ENCODE assay signal across 16 mouse cellular contexts in the genomic region with DNA sequence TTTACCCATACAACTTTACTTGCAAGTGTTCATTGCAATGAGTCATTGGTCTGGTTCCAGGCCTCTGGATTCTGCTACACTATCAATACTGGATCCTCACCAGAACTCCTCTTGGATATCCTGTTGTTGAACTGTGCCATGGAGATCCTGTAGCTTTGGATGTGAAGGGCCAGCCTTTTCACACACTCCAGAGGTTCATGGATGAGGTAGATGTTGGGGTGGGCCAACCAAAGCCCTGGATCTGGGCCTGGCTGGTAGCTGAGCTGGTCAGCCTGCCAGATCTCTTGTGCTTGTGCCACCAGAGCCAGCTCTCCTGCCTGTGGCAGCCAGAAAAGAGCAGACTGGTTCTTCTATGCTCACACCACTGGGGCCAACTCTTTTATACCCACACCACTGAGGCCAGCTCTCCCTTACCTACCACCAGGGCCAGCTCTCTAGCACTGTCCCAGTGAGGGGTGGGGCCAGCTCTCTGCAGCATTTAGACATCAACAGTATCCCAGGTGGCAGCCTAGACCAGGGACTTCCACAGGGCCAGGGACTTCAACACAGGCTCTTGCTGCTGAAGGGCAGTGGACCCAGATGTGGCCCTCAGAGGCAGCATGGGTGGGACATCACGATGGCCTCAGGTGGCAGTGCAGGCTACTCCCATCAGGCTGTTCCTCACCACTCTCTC. TPM values are rescaled to one million over a fixed set of nuclear protein-coding genes. Genes with fewer than 3 reads are reported as not detected.
DNase-seq lines count a peak whose midpoint lies in the region; ATAC-seq and TF ChIP-seq lines count a peak whose summit lies in the region.
"Had no signal": no experiment of that assay in that cellular context is flagged by ENCODE, and none has a peak within 500 bp of the region (broad histone marks: within the 10 kb centered on the region; RNA-seq: fewer than 3 reads in every experiment).

No protein-coding gene starts in this region.

- H3K4me3 ChIP-seq in kidney, embryonic 15.5 days (replicated peaks), result no peak overlapping the region
- H3K4me3 ChIP-seq in kidney, adult 2 months (ENCODE audit: insufficient read depth, low read depth, low read length), result no peak overlapping the region
- H3K4me3 ChIP-seq in embryonic facial prominence, embryonic 12.5 days, result no peak overlapping the region
- no peak overlapping the region for H3K4me3 ChIP-seq in liver, embryonic 14.5 days (ENCODE audit: insufficient read depth in 1 of 2, low read depth in 2 of 2, low read length in 2 of 2)
- H3K4me3 ChIP-seq: forebrain, embryonic 13.5 days; heart, embryonic 15.5 days; midbrain, embryonic 12.5 days had no signal

- H3K36me3 ChIP-seq in kidney, embryonic 15.5 days, result peaks cover 11% of the 10 kb centered on the region
- H3K36me3 ChIP-seq in kidney, adult 2 months (ENCODE audit: control insufficient read depth, insufficient read depth, low read length), result no peaks in the 10 kb centered on the region; the same call in 1 of the 2 replicates
- peaks cover 6% of the 10 kb centered on the region; the same call in 1 of the 2 replicates for H3K36me3 ChIP-seq in embryonic facial prominence, embryonic 12.5 days
- no peaks in the 10 kb centered on the region for H3K36me3 ChIP-seq in liver, embryonic 14.5 days (replicated peaks; ENCODE audit: control insufficient read depth, insufficient read depth, low read depth)
- H3K36me3 ChIP-seq: heart, embryonic 15.5 days had no signal

- no peak for TF ChIP-seq EP300 in liver, embryonic 14.5 days (IDR thresholded peaks at IDR 0.05; ENCODE audit: low read depth)

- 84% methylated on average over 1 of the region's 1 CpGs for WGBS in kidney, embryonic 15.5 days
- WGBS in kidney, adult 2 months, result 95% methylated on average over 1 of the region's 1 CpGs
- 93% methylated on average over 1 of the region's 1 CpGs for WGBS in embryonic facial prominence, embryonic 12.5 days
- WGBS in liver, embryonic 14.5 days (ENCODE audit: insufficient replicate concordance), result 50% methylated on average over 1 of the region's 1 CpGs

- peak; percentile 25 to 34 for DNase-seq in cerebellum, postnatal 25 days
- no peak for DNase-seq in cerebellum, adult 8-10 months
- DNase-seq in kidney, adult 2 months, result no peak
- no peak for DNase-seq in liver, embryonic 14.5 days (ENCODE audit: low read depth in 3 of 3, low spot score in 3 of 3)
- no peak for DNase-seq in embryo, embryonic 10 days (ENCODE audit: low spot score)
- DNase-seq: gastrocnemius, postnatal 10 days had no signal

- H3K4me2 ChIP-seq in kidney, embryonic 15.5 days, result no peak overlapping the region
- no peak overlapping the region for H3K4me2 ChIP-seq in embryonic facial prominence, embryonic 12.5 days (replicated peaks)
- no peak overlapping the region for H3K4me2 ChIP-seq in liver, embryonic 14.5 days (ENCODE audit: low read depth)
- H3K4me2 ChIP-seq: forebrain, embryonic 13.5 days; heart, embryonic 15.5 days; midbrain, embryonic 12.5 days had no signal

- no peaks in the 10 kb centered on the region for H3K9me3 ChIP-seq in kidney, embryonic 15.5 days (replicated peaks)
- H3K9me3 ChIP-seq in embryonic facial prominence, embryonic 12.5 days, result no peaks in the 10 kb centered on the region
- no peaks in the 10 kb centered on the region for H3K9me3 ChIP-seq in liver, embryonic 14.5 days (ENCODE audit: control insufficient read depth, low read length)
- H3K9me3 ChIP-seq: forebrain, embryonic 13.5 days; heart, embryonic 15.5 days; midbrain, embryonic 12.5 days had no signal

- H3K4me1 ChIP-seq in kidney, embryonic 15.5 days, result no peaks in the 10 kb centered on the region
- H3K4me1 ChIP-seq in kidney, adult 2 months (ENCODE audit: control insufficient read depth, insufficient read depth, low read length), result no peaks in the 10 kb centered on the region
- H3K4me1 ChIP-seq in embryonic facial prominence, embryonic 12.5 days, result no peaks in the 10 kb centered on the region
- H3K4me1 ChIP-seq in liver, embryonic 14.5 days (replicated peaks; ENCODE audit: control insufficient read depth in 2 of 2, insufficient read depth in 2 of 2, low read length in 1 of 2), result no peaks in the 10 kb centered on the region
- H3K4me1 ChIP-seq: midbrain, embryonic 12.5 days had no signal

- no peak for TF ChIP-seq CTCF in kidney, adult 2 months (conservative IDR thresholded peaks at IDR 0.05; ENCODE audit: insufficient read depth, insufficient read length, low read depth, low read length)
- no peak for TF ChIP-seq CTCF in liver, embryonic 14.5 days (IDR thresholded peaks at IDR 0.05; ENCODE audit: low read depth)

- no peak overlapping the region for H3K27ac ChIP-seq in kidney, embryonic 15.5 days
- H3K27ac ChIP-seq in kidney, adult 2 months (ENCODE audit: insufficient read depth, low read depth, low read length), result no peak overlapping the region
- no peak overlapping the region for H3K27ac ChIP-seq in embryonic facial prominence, embryonic 12.5 days
- H3K27ac ChIP-seq in liver, embryonic 14.5 days, result no peak overlapping the region
- H3K27ac ChIP-seq: forebrain, embryonic 13.5 days; heart, embryonic 15.5 days; midbrain, embryonic 12.5 days had no signal

- H3K27me3 ChIP-seq in kidney, embryonic 15.5 days, result no peaks in the 10 kb centered on the region
- no peaks in the 10 kb centered on the region for H3K27me3 ChIP-seq in kidney, adult 2 months (replicated peaks; ENCODE audit: control insufficient read depth, insufficient read depth, low read length)
- no peaks in the 10 kb centered on the region for H3K27me3 ChIP-seq in embryonic facial prominence, embryonic 12.5 days
- no peaks in the 10 kb centered on the region for H3K27me3 ChIP-seq in liver, embryonic 14.5 days (ENCODE audit: control insufficient read depth, insufficient read depth, low read length)
- H3K27me3 ChIP-seq: forebrain, embryonic 13.5 days; heart, embryonic 15.5 days; midbrain, embryonic 12.5 days had no signal

- no peak overlapping the region for H3K9ac ChIP-seq in kidney, embryonic 15.5 days
- no peak overlapping the region for H3K9ac ChIP-seq in embryonic facial prominence, embryonic 12.5 days
- no peak overlapping the region for H3K9ac ChIP-seq in liver, embryonic 14.5 days (replicated peaks)
- H3K9ac ChIP-seq: forebrain, embryonic 13.5 days; heart, embryonic 15.5 days; midbrain, embryonic 12.5 days had no signal

- ATAC-seq in kidney, embryonic 15.5 days (replicated peaks; ENCODE audit: low FRiP score), result 0 out of 2 replicates have a peak, but pooled peaks have one; percentile 25
- peak; percentile 41; the same call in 1 of the 2 replicates for ATAC-seq in embryonic facial prominence, embryonic 12.5 days (ENCODE audit: insufficient number of reproducible peaks, insufficient read depth, low FRiP score, low TSS enrichment)
- peak; percentile 32 for ATAC-seq in liver, embryonic 14.5 days (ENCODE audit: insufficient read depth)
- ATAC-seq: forebrain, embryonic 13.5 days; intestine, embryonic 16.5 days; lung, postnatal 0 days had no signal

- no peak for TF ChIP-seq POLR2A in kidney, adult 2 months (IDR thresholded peaks at IDR 0.05; ENCODE audit: low read depth, low read length)

RNA-seq across cellular contexts. Expression of a gene that starts 24.2 kb away (rescaled TPM):
- polyA plus RNA-seq in kidney, embryonic 15.5 days (2015; fragmentation: Nextera tagmentation; extraction: Ambion mirVana), result 9.1 and 9.6 TPM in 2 replicates
- 6.4 and 6.9 TPM in 2 replicates for polyA plus RNA-seq in kidney, adult 2 months (2012; rRNA removed)
- polyA plus RNA-seq in embryonic facial prominence, embryonic 12.5 days (2016; fragmentation: Nextera tagmentation; extraction: Ambion mirVana), result 8.1 and 10.3 TPM in 2 replicates
- 1.8 and 2.3 TPM in 2 replicates for polyA plus RNA-seq in liver, embryonic 14.5 days (2012; rRNA removed)
- 3.1 and 3.3 TPM in 2 replicates for polyA plus RNA-seq in liver, embryonic 14.5 days (2014; fragmentation: Nextera tagmentation; extraction: Ambion mirVana)

RNA-seq across cellular contexts. Expression of a gene that starts 52.7 kb away (rescaled TPM):
- not detected in 2 replicates for polyA plus RNA-seq in kidney, embryonic 15.5 days (2015; fragmentation: Nextera tagmentation; extraction: Ambion mirVana)
- polyA plus RNA-seq in kidney, adult 2 months (2012; rRNA removed), result not detected in 2 replicates
- polyA plus RNA-seq in embryonic facial prominence, embryonic 12.5 days (2016; fragmentation: Nextera tagmentation; extraction: Ambion mirVana), result not detected in 2 replicates
- polyA plus RNA-seq in liver, embryonic 14.5 days (2012; rRNA removed), result not detected in 2 replicates
- polyA plus RNA-seq in liver, embryonic 14.5 days (2014; fragmentation: Nextera tagmentation; extraction: Ambion mirVana), result not detected in 2 replicates
- polyA plus RNA-seq: cortical plate, adult 2 months; forebrain, embryonic 13.5 days; heart, embryonic 15.5 days; intestine, embryonic 16.5 days; lung, postnatal 0 days; midbrain, embryonic 12.5 days; stomach, embryonic 14.5 days; urinary bladder, adult 2 months had no signal

Comparison
In these comparisons a context has a peak if more than half of its experiments do, and no peak if none do; other contexts are left out.
1. DNase-seq: peak in cerebellum, postnatal 25 days (2 of 2); none in cerebellum, adult 8-10 months (single experiment), kidney, adult 2 months (single experiment), liver, embryonic 14.5 days (0 of 3) and embryo, embryonic 10 days (single experiment).
2. Peak in every context shown above with its lines, with median percentiles within 50 percentile points of each other: ATAC-seq.